Mouse (Mus musculus) myocyte (in vitro differentiated cells): ENCODE data around the gene Hhat. TPM values are rescaled to one million over a fixed set of nuclear protein-coding genes. Genes with fewer than 3 reads are reported as not detected.

ENCODE experiments used
- H3K27me3 ChIP-seq: one replicate; pipeline ENCODE4 v1.6.1; 2011; ENCODE audit not compliant: control insufficient read depth, insufficient read depth, insufficient read length
- H3K36me3 ChIP-seq: one replicate; pipeline ENCODE4 v1.6.1; 2011; ENCODE audit not compliant: control insufficient read depth, insufficient read depth
- H3K4me2 ChIP-seq: one replicate; pipeline ENCODE4 v1.6.1; 2011; ENCODE audit warnings: low read depth, control low read depth
- H3K4me3 ChIP-seq: one replicate; pipeline ENCODE4 v1.5.1; 2011; ENCODE audit warnings: mild to moderate bottlenecking, control low read depth, moderate library complexity
- H3K79me2 ChIP-seq: one replicate; pipeline ENCODE4 v1.6.1; 2011; ENCODE audit not compliant: control insufficient read depth, insufficient read depth
- H3ac ChIP-seq: one replicate; pipeline ENCODE4 v1.6.1; 2011; ENCODE audit not compliant: control insufficient read depth, insufficient read length
- CEBPB ChIP-seq: IDR thresholded peaks from 2 replicates; pipeline ENCODE4 v1.6.1; 2011; ENCODE audit warnings: mild to moderate bottlenecking, moderate library complexity; ENCODE audit not compliant: poor library complexity, insufficient read depth, severe bottlenecking
- E2F4 ChIP-seq: IDR thresholded peaks from one replicate; pipeline ENCODE4 v1.6.1; 2011; ENCODE audit warnings: mild to moderate bottlenecking, control low read depth, moderate library complexity; ENCODE audit not compliant: insufficient read depth
- MAX ChIP-seq: IDR thresholded peaks from one replicate; pipeline ENCODE4 v1.6.1; 2011; ENCODE audit warnings: low read depth, mild to moderate bottlenecking, control low read depth
- MYOD1 ChIP-seq, 3 experiments: IDR thresholded peaks; one replicate each; pipeline ENCODE4 v1.6.1; 2011; ENCODE audit warnings: control low read depth in 2 of 3, low read depth in 2 of 3, mild to moderate bottlenecking in 2 of 3, moderate library complexity in 1 of 3; ENCODE audit not compliant: insufficient read length in 2 of 3, control insufficient read depth in 1 of 3
- MYOG ChIP-seq, 3 experiments: IDR thresholded peaks; one replicate each; pipeline ENCODE4 v1.6.1; 2011; ENCODE audit warnings: control low read depth in 2 of 3, low read depth in 2 of 3, mild to moderate bottlenecking in 2 of 3; ENCODE audit not compliant: insufficient read length in 2 of 3, control insufficient read depth in 1 of 3, insufficient read depth in 1 of 3
- POLR2A ChIP-seq: IDR thresholded peaks from one replicate; pipeline ENCODE4 v1.6.1; 2011; ENCODE audit warnings: low read depth, mild to moderate bottlenecking, control low read depth, moderate library complexity; ENCODE audit not compliant: insufficient read length
- POLR2AphosphoS2 ChIP-seq: IDR thresholded peaks from one replicate; pipeline ENCODE4 v1.6.1; 2011; ENCODE audit warnings: low read depth, control low read depth; ENCODE audit not compliant: insufficient read length
- REST ChIP-seq: IDR thresholded peaks from one replicate; pipeline ENCODE4 v1.6.1; 2011; ENCODE audit warnings: mild to moderate bottlenecking, control low read depth, moderate library complexity; ENCODE audit not compliant: insufficient read depth, insufficient read length
- SRF ChIP-seq: IDR thresholded peaks from one replicate; pipeline ENCODE4 v1.6.1; 2011; ENCODE audit warnings: low read depth; ENCODE audit not compliant: control insufficient read depth, insufficient read length
- TCF12 ChIP-seq: IDR thresholded peaks from one replicate; pipeline ENCODE4 v1.6.1; 2011; ENCODE audit warnings: mild to moderate bottlenecking, control low read depth; ENCODE audit not compliant: poor library complexity, insufficient read depth, severe bottlenecking
- TCF3 ChIP-seq: IDR thresholded peaks from one replicate; pipeline ENCODE4 v1.6.1; 2011; ENCODE audit warnings: low read depth, control low read depth; ENCODE audit not compliant: insufficient read length
- USF1 ChIP-seq: IDR thresholded peaks from one replicate; pipeline ENCODE4 v1.6.1; 2011; ENCODE audit warnings: low read depth, mild to moderate bottlenecking, control low read depth, moderate library complexity
- polyA plus RNA-seq: library from polyadenylated mRNA; unstranded; fragments of >200 nt; fragmentation: generic; extraction: Trizol; gene quantifications from one replicate; pipeline ENCODE4 v1.2.1, GENCODE M21; 2012; ENCODE audit warnings: missing spikeins

Gene Hhat
- polyA plus RNA-seq, 1 experiment = 4.4 TPM

DNA sequence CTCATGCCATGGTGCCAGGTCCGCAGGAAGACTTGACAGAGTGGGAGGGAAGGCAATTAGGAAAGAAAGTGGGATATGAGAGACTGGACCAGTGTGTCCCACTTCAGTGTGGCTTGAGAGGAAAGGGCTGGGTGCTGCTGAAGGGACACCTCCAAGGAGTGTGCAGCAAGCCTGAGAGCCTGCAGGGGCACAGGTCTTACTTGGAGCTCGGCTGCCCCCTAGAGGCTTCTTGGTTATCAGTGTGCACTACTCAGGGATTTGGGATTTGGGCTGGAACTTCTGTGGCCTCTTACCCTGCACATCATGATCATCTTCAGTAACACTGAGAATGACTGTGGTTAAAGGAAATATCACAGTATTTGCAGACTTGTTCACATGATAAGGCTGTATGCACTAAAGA, 172.6 kb downstream of the Hhat start:
- Histone ChIP-seq H3K79me2 (no peaks in the 10 kb centered on the region), H3ac (no peak overlapping the region), H3K36me3 (no peaks in the 10 kb centered on the region), H3K4me2 (no peak overlapping the region), H3K27me3 (no peaks in the 10 kb centered on the region), H3K4me3 (no peak overlapping the region)
- TF ChIP-seq MYOD1 (IDR thresholded peaks at IDR 0.05; ENCODE audit: control insufficient read depth in 1 of 3, insufficient read length in 2 of 3, low read depth in 2 of 3) (no peak), MYOG (IDR thresholded peaks at IDR 0.05; ENCODE audit: control insufficient read depth in 1 of 3, insufficient read depth in 1 of 3, insufficient read length in 2 of 3, low read depth in 2 of 3) (no peak), USF1 (no peak), E2F4 (no peak), POLR2A (no peak), POLR2AphosphoS2 (no peak), REST (no peak), MAX (no peak), TCF3 (no peak), TCF12 (no peak), CEBPB (no peak), SRF (no peak)

DNA sequence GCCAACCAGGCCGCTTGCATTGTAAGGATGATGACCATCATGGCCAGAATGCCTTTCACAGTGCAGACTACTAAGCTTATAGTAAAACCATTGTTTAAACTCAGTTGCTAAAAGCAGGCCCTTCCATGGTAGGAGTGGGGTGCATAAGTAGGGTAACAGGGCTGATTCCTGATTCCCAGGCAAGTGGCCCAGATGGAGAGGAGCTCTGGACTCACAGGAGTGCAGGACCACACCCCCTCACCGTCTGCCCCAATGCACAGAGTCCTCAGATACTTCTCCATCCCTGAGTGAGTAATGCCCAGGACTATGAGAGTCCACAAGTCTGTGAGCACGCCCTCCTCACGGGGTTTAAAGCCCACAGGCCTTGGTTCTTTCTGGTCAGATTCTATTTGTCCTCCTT, 175.6 kb downstream of the Hhat start:
- H3K4me3 ChIP-seq = no peak overlapping the region
- H3K4me2 ChIP-seq = no peak overlapping the region
- no peaks in the 10 kb centered on the region for H3K27me3 ChIP-seq
- no peak for TF ChIP-seq MYOD1 (IDR thresholded peaks at IDR 0.05; ENCODE audit: control insufficient read depth in 1 of 3, insufficient read length in 2 of 3, low read depth in 2 of 3)
- no peak for TF ChIP-seq TCF12
- no peak for TF ChIP-seq TCF3
- no peak for TF ChIP-seq E2F4
- TF ChIP-seq REST = no peak
- no peak for TF ChIP-seq POLR2AphosphoS2
- no peak for TF ChIP-seq SRF
- no peak for TF ChIP-seq CEBPB
- TF ChIP-seq MAX = no peak
- TF ChIP-seq MYOG (IDR thresholded peaks at IDR 0.05; ENCODE audit: control insufficient read depth in 1 of 3, insufficient read depth in 1 of 3, insufficient read length in 2 of 3, low read depth in 2 of 3) = no peak
- no peak for TF ChIP-seq USF1
- TF ChIP-seq POLR2A = no peak
- H3K36me3 ChIP-seq = no peaks in the 10 kb centered on the region
- H3K79me2 ChIP-seq = no peaks in the 10 kb centered on the region
- no peak overlapping the region for H3ac ChIP-seq

DNA sequence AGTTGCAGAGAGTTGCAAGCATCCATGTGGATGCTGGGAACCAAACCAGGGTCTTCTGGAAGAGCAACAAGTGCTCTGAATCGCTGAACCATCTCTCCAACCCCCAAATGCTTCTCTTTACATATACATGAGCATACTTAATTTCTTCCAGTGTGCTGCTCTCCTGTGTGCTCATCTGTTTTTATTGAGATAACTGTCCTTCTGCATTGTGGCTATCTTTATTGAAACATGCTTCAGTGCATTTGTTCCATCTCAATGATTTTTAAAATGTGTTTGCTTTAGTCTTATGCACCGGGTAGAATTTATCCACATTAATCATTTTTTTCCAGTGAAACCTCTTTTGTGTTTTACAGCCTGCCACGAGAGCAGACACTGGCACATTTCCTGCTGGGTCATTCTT, 177.5 kb downstream of the Hhat start:
- H3K79me2 ChIP-seq = no peaks in the 10 kb centered on the region
- H3K27me3 ChIP-seq = no peaks in the 10 kb centered on the region
- no peak overlapping the region for H3ac ChIP-seq
- no peak overlapping the region for H3K4me3 ChIP-seq
- H3K36me3 ChIP-seq = no peaks in the 10 kb centered on the region
- H3K4me2 ChIP-seq = no peak overlapping the region
- TF ChIP-seq MYOG (IDR thresholded peaks at IDR 0.05; ENCODE audit: control insufficient read depth in 1 of 3, insufficient read depth in 1 of 3, insufficient read length in 2 of 3, low read depth in 2 of 3) = no peak
- no peak for TF ChIP-seq E2F4
- TF ChIP-seq MYOD1 (IDR thresholded peaks at IDR 0.05; ENCODE audit: control insufficient read depth in 1 of 3, insufficient read length in 2 of 3, low read depth in 2 of 3) = no peak
- no peak for TF ChIP-seq USF1
- TF ChIP-seq TCF12 = no peak
- no peak for TF ChIP-seq REST
- no peak for TF ChIP-seq CEBPB
- no peak for TF ChIP-seq TCF3
- no peak for TF ChIP-seq POLR2AphosphoS2
- no peak for TF ChIP-seq MAX
- TF ChIP-seq SRF = no peak
- no peak for TF ChIP-seq POLR2A

DNA sequence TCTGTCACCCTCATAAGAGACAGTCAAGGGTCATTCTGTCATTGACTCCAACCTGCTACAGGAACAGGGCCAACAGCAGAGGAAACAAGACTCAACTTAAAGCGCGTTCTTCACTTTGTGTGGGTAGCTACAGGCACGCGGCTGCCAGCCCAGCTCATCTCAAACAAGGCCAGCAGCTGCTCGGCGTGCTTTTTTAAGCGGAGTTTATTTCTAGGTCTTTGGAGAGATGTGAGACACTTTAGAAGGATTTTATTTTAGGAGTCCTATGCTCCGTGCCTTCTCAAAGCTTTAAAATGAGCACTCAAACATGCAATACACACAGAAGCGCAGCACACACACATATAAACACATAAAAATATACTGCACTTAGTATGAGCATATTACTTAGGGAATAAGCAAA, 183.6 kb downstream of the Hhat start:
- H3K4me2 ChIP-seq = peak overlapping the region; percentile 38
- no peaks in the 10 kb centered on the region for H3K36me3 ChIP-seq
- TF ChIP-seq MYOG (IDR thresholded peaks at IDR 0.05; ENCODE audit: control insufficient read depth in 1 of 3, insufficient read depth in 1 of 3, insufficient read length in 2 of 3, low read depth in 2 of 3) (peak in 1 of 3 experiments; percentile 8), POLR2A (no peak), MYOD1 (IDR thresholded peaks at IDR 0.05; ENCODE audit: control insufficient read depth in 1 of 3, insufficient read length in 2 of 3, low read depth in 2 of 3) (peak in 1 of 3 experiments; percentile 67), MAX (no peak), POLR2AphosphoS2 (no peak)
- no peak overlapping the region for H3ac ChIP-seq
- no peak overlapping the region for H3K4me3 ChIP-seq
- no peaks in the 10 kb centered on the region for H3K27me3 ChIP-seq
- no peaks in the 10 kb centered on the region for H3K79me2 ChIP-seq

DNA sequence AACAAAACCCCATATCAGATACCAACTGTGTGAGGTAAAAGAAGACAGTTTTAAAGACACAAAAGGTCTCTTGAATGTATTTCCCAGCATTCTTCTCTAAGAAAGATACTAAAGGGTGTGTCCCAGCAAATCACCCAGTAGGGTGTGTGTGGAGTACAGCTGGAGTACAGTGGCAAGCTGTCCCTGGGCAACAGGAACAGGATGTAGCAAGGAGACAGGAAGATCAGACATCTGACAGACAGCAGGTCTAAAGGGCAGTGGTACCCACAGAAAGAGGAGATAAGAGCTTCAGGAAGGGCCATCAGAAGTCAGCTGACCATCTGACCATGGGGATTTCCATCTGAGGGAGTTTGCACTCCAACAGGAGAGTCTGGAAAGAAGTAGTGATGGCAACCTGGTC, 185.7 kb downstream of the Hhat start:
- TF ChIP-seq POLR2AphosphoS2 = no peak
- no peak for TF ChIP-seq TCF3
- TF ChIP-seq MAX = no peak
- no peak for TF ChIP-seq MYOG (IDR thresholded peaks at IDR 0.05; ENCODE audit: control insufficient read depth in 1 of 3, insufficient read depth in 1 of 3, insufficient read length in 2 of 3, low read depth in 2 of 3)
- H3ac ChIP-seq = no peak overlapping the region
- H3K4me3 ChIP-seq = no peak overlapping the region
- no peak overlapping the region for H3K4me2 ChIP-seq
- no peaks in the 10 kb centered on the region for H3K36me3 ChIP-seq
- no peaks in the 10 kb centered on the region for H3K27me3 ChIP-seq
- H3K79me2 ChIP-seq = no peaks in the 10 kb centered on the region
